Mouse (Mus musculus): ENCODE results near the gene Txndc11.
A peak's percentile ranks its signal among the peaks of the same experiment; 100 is the strongest.
"Not testable (repeated sequence)": the region's sequence is repeated elsewhere in the genome, so short reads cannot be mapped to it uniquely, and the experiment has no call there.

Txndc11 gene

DNA sequence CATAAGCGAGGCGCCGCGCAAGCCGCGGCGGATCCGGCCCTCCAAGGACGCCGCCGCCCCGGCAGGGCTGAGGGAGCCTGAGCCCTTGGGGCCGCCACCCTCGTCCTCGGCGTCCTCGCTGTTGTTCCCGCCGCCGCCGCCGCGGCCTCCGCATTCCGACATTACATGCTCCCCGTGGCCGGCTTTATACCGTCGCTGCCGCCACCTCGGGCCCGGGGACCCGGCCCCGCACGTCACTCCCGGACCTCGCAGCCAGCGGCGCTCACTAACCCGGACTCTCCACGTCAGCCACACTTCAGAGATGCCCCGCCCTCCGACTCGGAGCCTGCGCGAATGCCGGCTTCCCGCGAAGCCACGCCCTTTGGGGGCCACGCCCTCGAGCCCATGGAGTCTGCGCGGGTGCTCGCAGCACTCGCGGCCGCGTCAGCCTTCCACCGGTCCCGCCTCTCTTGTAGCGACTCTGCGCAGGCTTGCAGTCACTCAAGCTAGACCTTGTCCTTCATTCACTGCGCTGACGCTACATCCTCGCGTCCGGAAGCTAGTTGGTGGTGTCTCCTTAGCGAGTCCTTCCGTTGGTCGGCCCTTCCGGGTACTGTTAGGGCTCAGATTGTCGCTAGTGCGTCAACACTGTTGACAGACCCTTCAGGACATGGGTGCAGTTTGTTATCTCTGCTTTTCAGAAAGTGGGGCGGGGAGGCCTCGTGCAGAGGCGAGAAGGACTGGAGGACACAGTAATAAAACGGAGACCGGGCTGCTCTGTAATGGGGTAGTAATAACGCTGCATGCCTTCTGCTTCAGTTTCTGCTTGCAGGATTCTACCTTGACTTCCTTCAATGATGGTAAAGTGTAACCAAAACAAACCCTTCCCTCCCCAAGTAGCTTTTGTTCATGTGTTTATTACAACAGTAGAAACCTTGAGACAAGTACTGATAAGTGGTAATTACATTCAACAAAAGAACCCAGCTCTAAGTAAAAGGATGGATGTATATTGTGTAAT is at the start of gene Txndc11:
Gene Txndc11, minus strand, starts transcription at position 303 of the 997 bp plus-strand sequence.
- peak; percentile 97 for DNase-seq (ENCODE audit: low spot score)

DNA sequence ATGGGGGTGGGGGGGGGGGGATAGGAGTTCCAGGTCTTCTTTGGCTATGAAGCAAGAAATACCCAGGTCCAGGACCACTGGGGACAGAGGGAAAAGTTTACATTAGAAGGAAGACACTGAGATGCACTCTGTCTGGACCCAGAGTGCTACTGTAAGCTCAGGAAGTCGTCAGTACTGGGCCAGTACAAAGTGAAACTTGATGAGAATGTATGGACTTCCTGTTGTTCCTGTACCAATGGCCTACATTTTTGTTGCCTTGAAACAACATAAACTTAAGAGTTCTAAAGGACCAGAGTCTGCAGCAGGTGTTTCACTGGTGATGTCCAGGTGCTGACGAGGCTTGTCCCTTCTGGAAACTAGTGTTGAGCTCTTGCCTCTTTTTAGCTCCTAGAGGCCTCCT is 43.0 kb upstream of the Txndc11 start:
- no peak for DNase-seq (ENCODE audit: low spot score)

DNA sequence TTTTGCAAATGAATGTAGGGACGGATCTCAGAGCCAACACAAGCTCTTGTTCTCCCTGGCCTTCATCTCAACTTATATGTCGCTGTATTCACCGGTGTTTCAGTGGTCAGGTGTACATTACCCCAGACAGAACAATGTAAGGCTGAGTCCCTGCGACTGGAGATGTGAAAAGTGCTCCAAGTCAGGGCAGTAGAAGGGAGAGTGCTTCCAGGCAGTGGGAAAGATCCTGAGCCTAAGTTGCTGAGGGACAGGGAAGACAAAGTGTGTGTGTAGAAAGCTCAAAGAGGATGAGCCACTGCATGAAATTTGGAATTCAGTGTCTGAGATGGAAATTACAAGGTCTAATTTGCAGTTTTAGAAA is 42.4 kb upstream of the Txndc11 start:
- DNase-seq (ENCODE audit: low spot score), result no peak

DNA sequence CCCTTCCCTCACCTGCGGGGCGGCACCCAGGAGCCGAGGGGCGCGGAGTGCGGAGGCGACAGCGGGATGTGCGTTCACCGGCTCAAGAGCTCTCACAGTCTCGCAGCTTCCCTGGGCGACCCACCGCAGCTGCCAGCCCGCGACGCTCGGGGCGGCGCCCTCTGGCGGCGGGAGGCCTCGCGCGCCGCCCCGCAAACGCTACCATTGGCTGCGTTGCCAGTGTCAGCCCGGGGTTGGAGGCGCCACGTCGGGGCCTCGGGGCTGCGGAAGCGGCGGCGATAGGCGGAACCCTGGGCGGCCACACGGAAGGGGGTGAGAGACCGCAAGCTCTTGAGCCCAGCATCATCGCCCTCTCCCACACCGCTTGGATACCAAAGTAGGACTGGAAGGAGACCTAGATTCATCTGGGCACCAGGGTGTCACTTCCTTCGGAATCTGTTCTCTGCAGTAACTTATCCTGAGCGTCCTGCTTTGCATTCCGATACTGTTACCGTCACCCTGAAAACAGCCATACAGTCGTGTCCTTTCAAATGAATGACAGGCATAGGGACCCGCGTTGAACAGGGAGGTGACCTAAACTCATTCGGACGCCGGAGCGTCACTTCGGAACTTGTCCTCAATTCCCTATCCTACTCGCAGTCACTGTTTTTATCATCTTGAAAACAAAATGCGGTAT is 41.9 kb upstream of the Txndc11 start, which contains the start of gene Zc3h7a:
Gene Zc3h7a, minus strand, starts transcription at position 186 of the 676 bp plus-strand sequence.
- peak; percentile 76 for DNase-seq (ENCODE audit: low spot score)

DNA sequence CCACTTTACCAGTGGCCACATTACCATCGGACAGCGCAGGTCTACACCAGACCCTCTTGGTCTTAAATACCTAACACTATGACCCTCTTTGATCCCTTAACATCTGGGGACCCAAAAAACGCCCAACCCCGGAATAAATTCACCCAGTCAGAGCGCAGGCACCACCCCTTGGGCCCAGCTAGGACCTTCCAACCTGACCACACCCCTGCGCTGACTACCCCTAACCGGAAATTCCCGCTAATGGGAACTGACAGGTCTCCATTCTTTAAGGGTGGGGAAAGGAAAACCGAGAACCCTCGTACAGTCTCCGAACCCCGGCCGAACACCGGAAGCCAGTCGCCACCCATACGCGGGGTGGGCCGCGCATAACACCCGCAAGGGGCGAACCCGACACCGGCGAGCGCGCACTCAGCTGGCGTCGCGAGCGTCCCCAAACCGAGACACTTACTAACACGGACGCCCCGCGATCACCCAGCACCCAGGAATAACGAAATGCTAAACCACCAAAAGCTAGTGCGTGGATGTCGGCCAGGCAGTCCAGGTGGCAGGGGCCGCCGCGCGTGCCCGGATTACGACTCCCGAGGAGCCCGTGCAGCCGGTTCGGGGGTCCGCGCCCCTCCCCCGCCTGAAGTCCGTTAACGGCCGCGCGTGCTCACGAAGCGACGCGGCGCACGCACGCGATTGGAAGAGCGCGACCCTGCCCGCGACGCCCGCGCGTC is 41.2 kb upstream of the Txndc11 start:
- peak; percentile 32 for DNase-seq (ENCODE audit: low spot score)

DNA sequence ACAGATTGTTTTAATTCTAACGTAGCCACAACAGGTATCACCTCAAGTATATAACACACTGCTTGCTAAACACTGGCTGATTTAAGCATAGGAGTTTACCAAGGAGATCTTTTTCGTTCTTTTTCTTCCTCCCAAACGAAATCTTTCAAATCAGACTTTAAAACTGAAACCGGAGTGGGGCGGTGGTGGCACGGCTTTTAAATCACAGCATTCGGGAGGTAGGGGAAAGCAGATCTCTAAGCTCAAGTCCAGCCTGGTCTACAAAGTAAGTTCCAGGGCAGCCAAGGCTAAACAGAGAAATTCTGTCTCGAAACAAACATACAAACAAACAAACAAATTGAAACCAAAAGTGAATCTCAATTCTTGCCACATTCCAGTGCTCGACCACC is 40.6 kb upstream of the Txndc11 start:
- no peak for DNase-seq (ENCODE audit: low spot score)

DNA sequence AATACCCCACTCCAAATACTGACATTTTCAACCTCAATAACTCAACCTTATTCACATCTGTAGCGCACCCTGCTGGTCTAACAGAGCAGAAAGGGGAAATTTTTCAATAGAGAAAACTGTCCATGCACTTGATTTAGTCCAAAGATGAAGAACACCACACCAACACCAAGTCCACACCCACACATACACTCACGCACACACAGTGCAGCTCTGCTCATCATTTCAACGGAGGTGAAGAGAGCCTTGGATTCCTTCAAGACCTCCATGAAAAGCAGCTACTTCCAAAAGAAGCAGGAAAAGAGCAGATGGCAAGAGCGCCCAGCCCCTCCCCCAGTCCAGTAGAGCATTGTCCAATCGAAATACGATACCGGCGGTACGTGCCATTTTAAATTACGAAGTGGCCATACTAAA is 40.2 kb upstream of the Txndc11 start:
- DNase-seq (ENCODE audit: low spot score), result peak; percentile 7

DNA sequence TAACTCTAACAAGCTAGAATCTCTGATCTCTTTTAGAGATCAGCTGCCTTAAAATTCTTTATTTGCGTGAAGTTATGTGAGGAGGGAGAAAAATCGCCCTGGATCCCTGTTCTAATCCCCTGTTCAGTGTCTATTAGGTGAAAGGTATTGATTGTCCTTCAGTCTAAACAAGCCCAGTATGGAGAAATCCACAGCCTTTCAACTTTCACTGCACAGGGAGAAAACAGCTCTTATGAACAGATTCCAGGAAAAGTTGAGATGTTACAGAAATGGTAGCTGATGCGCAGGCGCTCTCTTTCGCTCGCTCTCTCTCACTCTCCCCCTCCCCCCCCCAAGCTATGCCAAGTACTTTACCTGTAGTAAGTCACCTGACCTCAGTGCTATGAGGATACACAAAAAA is 37.2 kb upstream of the Txndc11 start:
- no peak for DNase-seq (ENCODE audit: low spot score)

DNA sequence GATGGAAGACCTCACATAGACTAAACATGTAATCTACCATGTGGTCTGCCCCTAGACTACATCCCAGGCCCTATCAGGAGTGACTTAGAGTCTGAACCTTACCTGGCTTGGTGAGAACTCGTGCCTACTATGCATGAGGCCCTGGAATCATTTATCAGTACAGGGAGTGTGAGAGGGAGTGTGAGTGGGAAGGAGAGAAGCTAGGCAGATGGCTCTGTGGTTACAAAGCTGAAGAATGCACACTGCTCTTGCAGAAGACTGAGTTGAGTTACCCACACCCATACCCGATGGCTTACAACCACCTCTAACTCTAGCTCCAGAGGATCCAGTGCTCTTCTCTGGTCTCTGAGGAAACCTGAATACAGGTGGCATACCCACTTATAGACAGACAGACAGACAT is 32.0 kb upstream of the Txndc11 start:
- DNase-seq (ENCODE audit: low spot score), result no peak

DNA sequence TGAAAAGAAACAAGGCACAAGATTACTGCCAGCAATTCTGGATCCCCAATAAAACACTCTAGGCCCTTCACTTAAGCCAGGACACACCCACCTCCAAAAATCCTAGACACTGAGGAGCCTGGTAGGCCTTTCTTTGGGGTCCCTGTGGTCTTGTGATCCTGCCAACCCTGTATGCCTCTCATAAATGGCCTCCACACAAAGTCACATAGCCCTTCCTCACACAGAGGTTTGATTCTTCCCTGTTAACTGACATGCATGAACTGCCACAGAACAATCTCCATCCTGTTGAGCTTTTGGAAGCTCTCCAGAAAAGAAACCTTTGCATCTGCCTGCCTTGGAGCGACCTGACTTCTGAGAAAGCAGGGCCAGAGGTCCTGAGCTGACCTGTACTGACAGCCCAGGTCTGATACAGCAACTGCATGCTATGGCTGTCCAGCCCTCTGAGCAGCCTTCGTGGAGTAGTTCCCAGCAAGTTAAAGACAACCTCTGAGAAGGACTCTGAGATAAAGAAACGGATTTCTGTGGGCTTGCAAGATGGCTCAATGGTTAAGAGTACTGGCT is 30.3 kb upstream of the Txndc11 start:
- DNase-seq (ENCODE audit: low spot score), result no peak

DNA sequence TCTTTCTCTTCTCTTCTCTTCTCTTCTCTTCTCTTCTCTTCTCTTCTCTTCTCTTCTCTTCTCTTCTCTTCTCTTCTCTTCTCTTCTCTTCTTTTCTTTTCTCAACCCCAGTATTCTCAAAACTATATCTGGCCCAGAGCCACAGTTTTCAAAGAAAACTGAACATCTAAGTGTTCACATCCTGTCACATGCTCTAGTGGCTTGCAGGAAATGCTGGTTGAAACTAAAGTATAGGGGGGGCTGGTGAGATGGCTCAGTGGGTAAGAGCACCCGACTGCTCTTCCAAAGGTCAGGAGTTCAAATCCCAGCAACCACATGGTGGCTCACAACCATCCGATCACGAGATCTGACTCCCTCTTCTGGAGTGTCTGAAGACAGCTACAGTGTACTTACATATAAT is 23.3 kb upstream of the Txndc11 start:
- not testable (repeated sequence) for DNase-seq (ENCODE audit: low spot score)

DNA sequence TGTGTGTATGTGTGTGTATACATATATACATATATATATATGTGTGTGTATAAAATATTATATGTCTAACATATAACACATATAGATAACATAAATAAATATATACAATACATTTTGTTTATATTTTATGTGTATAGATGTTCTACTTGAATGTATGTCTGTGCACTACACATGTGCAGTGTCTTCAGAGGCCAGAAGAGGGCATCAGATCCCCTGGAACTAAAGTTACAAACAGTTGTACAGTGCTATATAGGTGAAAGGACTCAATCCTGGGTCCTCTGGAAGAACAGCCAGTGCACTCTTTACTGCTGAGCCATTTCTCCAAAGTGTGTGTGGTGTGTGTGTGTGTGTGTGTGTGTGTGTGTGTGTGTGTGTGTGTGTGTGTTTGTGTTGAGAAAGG is 20.1 kb upstream of the Txndc11 start:
- no peak for DNase-seq (ENCODE audit: low spot score)

DNA sequence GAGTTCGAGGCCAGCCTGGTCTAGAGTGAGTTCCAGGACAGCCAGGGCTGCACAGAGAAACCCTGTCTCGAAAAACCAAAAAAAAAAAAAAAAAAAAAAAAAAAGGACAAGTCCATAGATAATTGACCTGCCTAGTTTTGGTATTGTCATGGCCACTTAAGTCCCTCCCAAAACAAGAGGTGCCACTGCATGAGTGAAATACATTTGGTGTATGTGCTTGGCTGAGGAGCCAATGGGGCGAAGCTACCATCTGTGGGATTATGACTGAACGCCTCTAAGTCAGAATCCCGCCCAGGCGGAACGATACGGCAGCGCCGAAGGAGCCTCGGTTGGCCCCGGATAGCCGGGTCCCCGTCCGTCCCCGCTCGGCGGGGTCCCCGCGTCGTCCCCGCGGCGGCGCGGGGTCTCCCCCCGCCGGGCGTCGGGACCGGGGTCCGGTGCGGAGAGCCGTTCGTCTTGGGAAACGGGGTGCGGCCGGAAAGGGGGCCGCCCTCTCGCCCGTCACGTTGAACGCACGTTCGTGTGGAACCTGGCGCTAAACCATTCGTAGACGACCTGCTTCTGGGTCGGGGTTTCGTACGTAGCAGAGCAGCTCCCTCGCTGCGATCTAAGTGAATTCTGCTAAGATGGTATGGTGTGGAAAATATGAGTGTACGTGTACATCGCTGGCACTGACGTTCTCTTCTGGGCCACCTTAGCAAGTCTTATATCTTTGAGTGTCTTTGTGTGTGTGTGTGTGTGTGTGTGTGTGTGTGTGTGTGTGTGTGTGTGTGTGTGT is 9.4 kb upstream of the Txndc11 start:
- peak; percentile 100 for DNase-seq (ENCODE audit: low spot score)

DNA sequence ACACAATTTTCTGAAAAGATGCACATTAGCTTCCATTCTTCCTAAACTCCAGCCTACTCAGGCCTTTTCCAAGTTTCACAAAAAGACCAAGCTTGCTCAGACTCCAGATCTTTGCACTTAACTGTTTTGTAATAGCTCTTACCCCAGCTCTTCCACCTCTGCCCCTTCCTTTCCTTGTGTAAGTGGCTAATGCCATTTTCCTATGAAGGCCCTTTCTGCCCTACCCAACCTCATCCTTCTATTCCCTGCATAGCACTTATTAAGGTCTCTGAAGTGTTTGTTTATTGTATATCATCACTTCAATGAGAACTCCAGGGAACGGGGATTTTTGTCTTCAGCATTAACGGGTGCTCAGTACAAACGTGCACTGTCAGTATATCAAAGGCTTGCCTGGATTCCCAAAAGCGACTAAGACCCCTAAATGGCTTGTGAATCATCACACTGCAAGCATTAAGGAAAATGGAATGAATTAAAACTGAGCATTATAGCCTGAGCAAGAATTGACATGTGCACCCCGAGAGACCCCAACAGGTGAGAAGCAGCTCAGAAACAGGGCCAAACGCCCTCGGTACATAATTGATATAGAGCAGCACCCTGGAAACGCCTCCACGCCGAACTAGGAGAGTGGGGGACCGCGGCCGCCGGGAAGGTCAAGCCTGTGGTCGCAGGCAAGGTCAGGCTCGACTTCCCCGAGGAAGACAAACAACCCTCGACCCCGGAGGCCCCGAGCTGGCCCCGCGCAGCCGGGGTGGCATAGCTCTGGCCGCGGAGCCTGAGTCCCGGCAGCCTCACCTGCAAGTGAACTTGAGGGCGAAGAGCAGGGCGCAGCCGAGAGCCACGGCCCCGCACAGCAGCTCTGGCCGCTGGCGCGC is 738 bp downstream of the Txndc11 start:
- no peak for DNase-seq (ENCODE audit: low spot score)

DNA sequence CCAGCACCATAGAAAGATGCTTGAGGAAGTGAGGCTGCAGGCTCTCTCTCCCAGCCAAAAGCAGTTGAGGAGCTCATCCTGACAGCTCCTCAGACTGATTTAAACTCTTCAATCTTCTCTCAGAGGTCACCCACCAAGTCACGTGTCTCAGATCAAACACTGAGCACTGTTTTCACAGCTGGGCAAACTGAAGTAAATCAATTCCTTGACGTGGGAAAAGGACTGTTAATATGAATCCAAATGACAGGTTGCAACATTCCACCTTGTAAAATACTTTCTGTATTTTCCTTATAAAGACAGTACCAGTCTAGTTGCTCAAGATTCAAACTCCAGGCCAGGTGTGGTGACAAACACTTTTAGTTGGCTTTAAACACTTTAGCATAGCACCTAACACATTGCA is 1.6 kb downstream of the Txndc11 start:
- DNase-seq (ENCODE audit: low spot score), result no peak

DNA sequence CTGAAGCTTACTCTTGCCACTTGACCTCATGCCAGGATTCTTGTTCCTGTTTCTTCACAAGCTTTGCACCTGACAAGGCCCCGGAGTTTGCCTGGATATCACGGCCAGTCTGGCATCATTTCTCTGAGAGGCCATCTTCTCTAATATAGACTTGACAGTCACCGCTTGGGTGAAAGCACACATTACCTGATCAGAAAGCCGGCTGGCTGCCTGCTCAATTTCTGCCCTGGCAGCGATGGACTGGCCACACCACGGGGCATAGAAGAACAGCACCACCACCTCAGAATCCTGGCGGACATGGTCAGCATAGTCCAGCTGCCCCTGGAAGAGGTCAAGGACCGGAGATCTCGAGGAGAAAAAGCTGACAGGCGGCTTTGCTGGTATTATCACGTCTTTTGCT is 6.1 kb downstream of the Txndc11 start:
- no peak for DNase-seq (ENCODE audit: low spot score)

DNA sequence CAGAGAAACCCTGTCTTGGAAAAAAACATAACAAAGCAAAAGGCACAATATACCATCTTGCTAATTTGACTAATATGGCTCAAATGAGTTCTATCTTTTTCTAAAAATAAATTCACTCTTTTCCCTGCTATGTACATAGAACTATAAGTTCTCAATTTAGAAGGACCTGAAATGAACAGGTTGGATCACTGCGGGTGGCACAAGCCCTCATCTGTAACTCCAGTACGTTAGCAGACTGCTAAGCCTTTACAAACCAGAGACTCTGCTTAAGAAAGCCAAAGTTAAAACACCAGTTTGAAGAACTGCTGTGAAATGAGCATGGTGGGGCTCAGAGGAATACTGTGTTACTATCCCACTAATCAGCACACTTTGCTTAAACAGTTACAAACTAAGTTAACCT is 9.1 kb downstream of the Txndc11 start:
- DNase-seq (ENCODE audit: low spot score), result no peak

DNA sequence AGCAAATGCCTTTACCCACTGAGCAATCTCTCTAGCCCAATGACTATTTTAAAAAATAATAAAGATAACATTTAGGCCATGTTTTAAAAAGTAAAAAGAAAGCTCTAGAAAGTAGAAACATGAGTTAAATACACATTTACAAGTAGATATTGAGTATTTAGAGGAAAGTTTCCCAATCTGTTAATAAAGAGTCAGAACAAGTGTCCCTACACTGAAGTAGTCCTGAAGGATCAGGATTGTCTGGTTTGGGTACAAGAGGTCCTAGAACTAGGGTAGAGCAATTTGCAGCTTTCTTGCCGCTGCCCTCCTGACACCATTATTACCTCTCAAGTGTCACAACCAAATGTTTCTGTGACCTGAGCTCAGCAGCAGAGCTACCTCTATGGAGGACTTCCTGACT is 10.3 kb downstream of the Txndc11 start:
- DNase-seq (ENCODE audit: low spot score), result no peak

DNA sequence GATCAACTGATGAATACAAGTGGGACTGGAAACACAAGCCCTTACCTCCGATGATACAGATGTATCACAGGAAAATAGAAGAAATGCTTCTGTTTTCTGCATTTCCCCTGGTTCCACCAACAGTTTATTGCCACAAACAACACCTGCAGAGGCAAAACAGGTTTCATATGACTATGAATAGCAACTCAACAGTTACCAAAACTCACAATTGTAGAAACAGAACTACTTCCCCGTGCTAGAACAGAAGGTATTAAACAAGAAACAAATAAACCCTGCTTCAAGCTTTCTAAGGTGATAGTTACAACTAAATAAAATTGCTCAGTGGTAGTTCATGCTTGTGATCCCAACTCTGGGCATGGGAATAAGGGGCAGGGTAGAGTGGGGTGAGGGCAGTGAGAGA is 11.8 kb downstream of the Txndc11 start:
- DNase-seq (ENCODE audit: low spot score), result no peak

DNA sequence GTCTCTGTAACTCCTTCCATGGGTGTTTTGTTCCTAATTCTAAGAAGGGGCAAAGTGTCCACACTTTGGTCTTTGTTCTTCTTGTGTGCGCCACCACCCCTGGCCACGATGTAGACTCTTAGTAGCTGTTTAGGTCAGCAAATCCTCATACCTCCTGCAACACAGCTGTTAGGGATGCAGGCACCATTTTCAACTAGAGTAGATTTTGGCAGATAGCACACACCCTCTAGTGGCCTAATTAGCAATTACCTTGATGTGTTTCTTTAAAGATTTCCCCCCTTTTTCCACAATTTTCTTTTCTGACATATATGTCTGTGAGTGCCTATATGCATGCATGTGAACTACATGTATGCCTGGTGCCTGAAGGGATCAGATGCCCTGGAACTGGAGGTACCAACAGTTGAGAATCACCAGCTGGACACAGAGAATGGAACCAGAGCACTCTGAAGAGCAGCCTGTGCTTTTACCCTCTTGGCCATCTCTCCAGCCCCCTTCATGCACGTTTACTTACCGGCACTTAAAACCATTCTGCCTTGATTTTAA is 25.2 kb downstream of the Txndc11 start:
- DNase-seq (ENCODE audit: low spot score), result no peak
